Mouse (Mus musculus) layer of hippocampus, postnatal 25 days (tissue): ENCODE data around the gene Meis1. TPM values are rescaled to one million over a fixed set of nuclear protein-coding genes. Genes with fewer than 3 reads are reported as not detected.

Source experiments
- DNase-seq, 2 experiments: peaks; one replicate each; pipeline ENCODE4 v3.0.0; 2022; ENCODE audit warnings: mixed read lengths in 2 of 2, low spot score in 1 of 2; ENCODE audit errors: extremely low spot score in 1 of 2
- total RNA-seq, 2 experiments: library from RNA; stranded (reverse); gene quantifications; 2 replicates each; pipeline ENCODE4 v1.2.3; 2021

The Meis1 gene
- total RNA-seq, 2 experiments from 2014 or later, result 2.1 to 2.9 TPM

GRCm38 (mm10) chr11:18867665-18868064 is 151.1 kb downstream of the Meis1 start:
- DNase-seq, result no peak

- DNase-seq, result no peak
Observed at GRCm38 (mm10) chr11:18866198-18866836, 152.5 kb downstream of the Meis1 start.

- DNase-seq, result no peak
Observed at GRCm38 (mm10) chr11:18850772-18851171, 168.0 kb downstream of the Meis1 start.

GRCm38 (mm10) chr11:18847650-18848049 is 171.1 kb downstream of the Meis1 start:
- no peak for DNase-seq

GRCm38 (mm10) chr11:18846472-18846871 is 172.3 kb downstream of the Meis1 start:
- DNase-seq, result no peak

- no peak for DNase-seq
Observed at GRCm38 (mm10) chr11:18845900-18846299, 172.9 kb downstream of the Meis1 start.

- DNase-seq, result no peak
Observed at GRCm38 (mm10) chr11:18845466-18845865, 173.3 kb downstream of the Meis1 start.

- DNase-seq, result no peak
Observed at GRCm38 (mm10) chr11:18830087-18830486, 188.7 kb downstream of the Meis1 start.
